Mouse (Mus musculus) liver, adult 2 months (tissue): ENCODE results near the gene Colgalt1. TPM values are rescaled to one million over a fixed set of nuclear protein-coding genes. Genes with fewer than 3 reads are reported as not detected.

Source experiments
- DNase-seq: peaks from one replicate; pipeline ENCODE4 v3.0.0-alpha.2; 2011; ENCODE audit warnings: low read depth, low spot score; ENCODE audit errors: extremely low read depth
- H3K27ac ChIP-seq: fragments of 200-500 bp; replicated peaks from 2 replicates; pipeline ENCODE4 v1.5.1; 2012; ENCODE audit warnings: low read depth, mild to moderate bottlenecking, control low read depth, inconsistent platforms, low read length; ENCODE audit not compliant: insufficient read depth
- H3K27me3 ChIP-seq: fragments of 200-500 bp; 2 replicates; pipeline ENCODE4 v1.6.1; 2012; ENCODE audit warnings: mild to moderate bottlenecking, moderate library complexity, low read length, inconsistent platforms; ENCODE audit not compliant: control insufficient read depth, insufficient read depth
- H3K36me3 ChIP-seq: fragments of 200-500 bp; 2 replicates; pipeline ENCODE4 v1.6.1; 2012; ENCODE audit warnings: low read length, inconsistent platforms; ENCODE audit not compliant: control insufficient read depth, insufficient read depth
- H3K4me1 ChIP-seq: fragments of 200-500 bp; 2 replicates; pipeline ENCODE4 v1.6.1; 2011; ENCODE audit warnings: low read length; ENCODE audit not compliant: control insufficient read depth, insufficient read depth
- H3K4me3 ChIP-seq: fragments of 200-500 bp; 2 replicates; pipeline ENCODE4 v1.5.1; 2011; ENCODE audit warnings: low read depth, mild to moderate bottlenecking, control low read depth, low read length, moderate library complexity; ENCODE audit not compliant: insufficient read depth
- H3K79me2 ChIP-seq: fragments of 200-500 bp; 2 replicates; pipeline ENCODE4 v1.6.1; 2012; ENCODE audit warnings: inconsistent platforms, mild to moderate bottlenecking, low read length, moderate library complexity; ENCODE audit not compliant: control insufficient read depth, insufficient read depth
- H3K9ac ChIP-seq: fragments of 200-500 bp; 2 replicates; pipeline ENCODE4 v1.6.1; 2012; ENCODE audit warnings: low read depth, mild to moderate bottlenecking, control low read depth, inconsistent platforms, low read length
- CTCF ChIP-seq: fragments of 200-500 bp; IDR thresholded peaks from 2 replicates; pipeline ENCODE4 v1.5.1; 2011; ENCODE audit warnings: low read depth, low read length, control low read depth
- POLR2A ChIP-seq: fragments of 200-500 bp; IDR thresholded peaks from 2 replicates; pipeline ENCODE4 v1.6.1; 2011; ENCODE audit warnings: low read length, control low read depth; ENCODE audit not compliant: insufficient read depth; ENCODE audit errors: extremely low read depth
- WGBS: fragments of 180-500 bp; shearing (Covaris S2); methylation state at CpG from one replicate; pipeline ENCODE4 v1.1.7; 2018; 5-methylcytosine and 5-hydroxymethylcytosine counted together
- polyA plus RNA-seq: library from polyadenylated mRNA; depleted of rRNA; stranded (reverse); fragments of >200 nt; gene quantifications from 2 replicates; pipeline ENCODE4 v1.2.3, GENCODE M21; 2012
- total RNA-seq: library from RNA; depleted of rRNA; stranded (reverse); fragments of >200 nt; gene quantifications from 2 replicates; pipeline ENCODE4 v1.2.3, GENCODE M21; 2014

The Colgalt1 gene
- total and polyA plus RNA-seq, 2 experiments: 43.2 to 77.3 TPM

DNA sequence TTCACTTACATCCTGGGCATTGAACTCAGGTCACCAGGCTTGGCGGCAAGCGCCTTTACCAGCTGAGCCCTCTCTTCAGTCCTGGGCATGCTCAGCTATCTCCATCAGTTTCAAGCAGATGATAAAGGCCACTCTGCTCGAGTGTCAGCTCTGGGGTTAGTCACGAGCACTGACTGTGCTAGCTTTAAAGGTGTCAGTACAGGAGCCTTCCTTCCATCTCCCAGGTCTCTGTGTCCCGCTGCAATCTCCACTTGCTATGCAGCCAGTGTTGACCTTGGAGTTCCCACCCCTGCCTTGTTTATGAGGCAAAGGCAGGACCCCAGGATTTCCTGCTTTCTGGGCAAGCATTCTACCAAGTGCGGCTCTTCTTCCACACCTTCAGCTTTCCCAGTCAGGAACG, 43.2 kb upstream of the Colgalt1 start:
- Histone ChIP-seq H3K36me3 (no peaks in the 10 kb centered on the region), H3K4me3 (no peak overlapping the region), H3K9ac (no peak overlapping the region), H3K4me1 (peaks cover 4% of the 10 kb centered on the region; the same call in 1 of the 2 replicates), H3K79me2 (no peaks in the 10 kb centered on the region), H3K27me3 (0 out of 2 replicates have a peak, but pooled peaks cover 1% of the 10 kb centered on the region), H3K27ac (no peak overlapping the region; the same call in 1 of the 2 replicates)
- WGBS: 88% methylated on average over 7 of the region's 7 CpGs
- TF ChIP-seq CTCF: no peak
- no peak for TF ChIP-seq POLR2A
- no peak for DNase-seq

DNA sequence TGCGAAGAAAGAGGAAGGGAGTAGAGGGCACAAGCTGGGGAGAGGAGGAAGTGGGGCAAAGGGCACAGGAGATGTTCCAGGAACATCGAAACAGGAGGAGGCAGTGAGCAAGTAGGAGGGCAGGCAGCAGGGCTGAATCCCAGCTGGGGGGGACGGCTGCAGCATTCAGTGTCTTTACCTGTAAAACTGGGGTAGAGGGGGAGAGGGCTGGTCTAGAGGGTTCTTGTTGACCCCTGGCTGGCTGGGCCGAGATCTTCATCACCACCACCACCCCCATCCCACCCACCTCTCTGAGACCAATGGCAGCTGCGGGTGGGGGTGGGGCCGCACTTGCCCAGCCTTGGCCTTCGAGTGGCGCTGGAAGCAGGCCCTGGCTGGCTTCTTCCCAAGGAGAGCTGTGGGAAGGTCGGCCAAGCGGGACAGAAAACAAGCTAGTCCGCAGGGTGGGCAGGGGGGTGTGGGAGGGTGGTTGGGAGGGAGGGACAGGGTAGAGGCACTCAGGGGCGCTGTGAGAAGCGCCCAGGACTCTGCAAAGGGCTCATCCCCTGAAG, 42.3 kb upstream of the Colgalt1 start, which contains the start of gene Slc27a1:
Slc27a1 (plus strand) TSS at position 496 of the 551 bp plus-strand sequence.
- Histone ChIP-seq H3K27ac (peak within 1 kb of the TSS; percentile 82), H3K4me3 (peak within 1 kb of the TSS; percentile 67), H3K79me2 (no peaks in the 10 kb centered on the region), H3K27me3 (no peaks in the 10 kb centered on the region), H3K4me1 (peaks cover 4% of the 10 kb centered on the region; the same call in 1 of the 2 replicates), H3K9ac (peak within 1 kb of the TSS; percentile 76), H3K36me3 (no peaks in the 10 kb centered on the region)
- 19% methylated on average over 13 of the region's 13 CpGs for WGBS
- no peak for TF ChIP-seq CTCF
- no peak for TF ChIP-seq POLR2A
- DNase-seq: peak; percentile 40

DNA sequence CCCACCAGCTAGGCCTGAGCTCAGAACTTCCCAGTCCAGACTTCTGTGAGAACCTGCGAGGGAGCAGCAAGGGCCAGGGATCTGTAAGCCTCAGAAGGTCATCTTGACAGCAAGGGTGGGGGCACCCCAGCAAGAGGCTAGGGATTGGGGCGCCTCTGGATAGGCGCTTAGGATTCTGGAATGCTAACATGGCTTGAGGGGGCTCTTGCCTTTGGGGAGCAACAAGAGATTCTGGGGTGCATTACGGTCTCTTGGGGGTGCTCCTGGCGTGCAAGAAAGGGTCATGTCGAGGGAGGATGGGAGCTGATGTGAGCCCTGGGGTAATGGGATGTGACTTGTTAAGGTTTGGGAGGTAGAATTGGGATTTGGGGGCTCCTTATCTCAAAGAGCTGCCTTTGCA, 41.9 kb upstream of the Colgalt1 start:
- peak overlapping the region; percentile 82; the same call in 1 of the 2 replicates for H3K27ac ChIP-seq
- WGBS: 43% methylated on average over 6 of the region's 6 CpGs

DNA sequence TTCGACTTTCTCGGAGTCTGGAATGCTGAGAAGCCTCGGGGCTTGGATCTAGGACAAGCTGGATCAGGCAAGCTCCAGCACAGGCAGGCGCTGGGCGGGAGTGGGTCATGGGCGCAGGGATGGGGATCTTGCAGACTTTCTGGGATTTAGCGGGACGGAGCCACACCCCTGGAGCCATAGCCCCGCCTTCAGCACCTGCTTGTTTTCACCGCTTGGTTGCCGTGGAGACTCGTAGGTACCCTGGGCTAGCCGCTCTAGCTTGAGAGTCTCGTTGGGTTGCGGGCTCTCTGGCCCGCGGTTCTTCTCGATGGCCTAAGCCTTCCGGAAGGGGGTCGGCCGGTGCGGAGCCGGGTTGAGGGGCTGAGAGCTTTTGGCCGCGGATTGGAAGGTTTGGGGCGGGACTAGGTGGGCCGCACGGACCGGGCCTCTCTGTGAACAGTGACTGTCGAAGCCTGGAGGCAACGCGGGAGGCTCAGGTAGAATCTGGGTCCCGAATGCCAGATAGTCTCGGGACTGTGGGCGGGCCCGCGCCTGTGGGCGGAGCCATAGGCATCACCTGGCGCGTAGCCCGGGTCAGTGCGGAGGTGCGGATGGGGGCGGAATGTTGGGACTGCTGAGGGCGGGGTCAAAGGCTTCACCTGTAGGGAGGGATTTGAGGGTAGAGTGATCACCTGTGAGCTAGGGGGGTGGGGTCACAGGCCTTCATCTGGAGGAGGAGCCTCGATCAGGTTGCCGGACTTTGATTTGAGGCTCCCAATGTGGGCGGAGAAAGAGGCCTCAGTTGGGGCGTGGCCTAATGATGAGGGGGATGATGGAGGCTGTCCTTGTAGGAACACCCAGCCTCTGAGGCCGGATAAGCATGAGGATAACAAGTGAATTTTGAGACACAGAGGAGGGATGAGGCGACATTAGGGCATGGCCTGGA, 41.2 kb upstream of the Colgalt1 start:
- H3K4me3 ChIP-seq: peak overlapping the region; percentile 67
- WGBS: 4% methylated on average over 51 of the region's 51 CpGs

More for the DNA sequence above, 41.9 kb upstream of the Colgalt1 start:
- Histone ChIP-seq H3K4me1 (peaks cover 4% of the 10 kb centered on the region; the same call in 1 of the 2 replicates), H3K79me2 (no peaks in the 10 kb centered on the region), H3K9ac (no peak overlapping the region; the same call in 1 of the 2 replicates), H3K36me3 (no peaks in the 10 kb centered on the region), H3K4me3 (peak overlapping the region; percentile 67; the same call in 1 of the 2 replicates), H3K27me3 (no peaks in the 10 kb centered on the region)
- TF ChIP-seq CTCF: no peak
- TF ChIP-seq POLR2A: no peak
- no peak for DNase-seq

DNA sequence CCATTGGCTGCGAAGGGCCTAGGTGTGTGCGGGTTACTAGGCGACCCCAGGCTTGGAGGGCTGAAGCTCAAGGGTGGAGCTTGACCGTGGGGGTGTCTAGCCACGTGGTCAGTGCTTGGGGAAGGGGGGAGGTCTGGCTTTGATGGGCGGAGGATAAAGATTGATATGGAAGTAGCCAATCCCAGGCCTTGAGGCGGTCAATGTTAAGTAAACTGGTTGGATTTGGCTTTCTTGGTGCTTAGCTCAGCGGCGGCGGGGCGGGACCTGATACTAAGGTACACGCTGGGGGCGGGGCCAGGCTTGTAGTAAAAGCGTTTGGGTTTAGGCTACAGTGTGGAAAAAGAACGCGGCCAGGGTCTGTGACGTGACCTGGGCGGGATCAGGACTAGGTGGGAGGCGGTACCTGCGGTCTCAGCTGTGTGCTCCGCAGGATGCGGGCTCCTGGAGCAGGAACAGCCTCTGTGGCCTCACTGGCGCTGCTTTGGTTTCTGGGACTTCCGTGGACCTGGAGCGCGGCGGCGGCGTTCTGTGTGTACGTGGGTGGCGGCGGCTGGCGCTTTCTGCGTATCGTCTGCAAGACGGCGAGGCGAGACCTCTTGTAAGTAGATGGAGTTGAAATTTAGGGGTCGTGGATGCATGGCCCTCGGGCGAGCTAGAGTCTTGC, 40.4 kb upstream of the Colgalt1 start:
- peak; percentile 96 for DNase-seq
- Histone ChIP-seq H3K4me1 (peaks cover 4% of the 10 kb centered on the region; the same call in 1 of the 2 replicates), H3K4me3 (peak overlapping the region; percentile 48), H3K9ac (peak overlapping the region; percentile 42), H3K27me3 (no peaks in the 10 kb centered on the region), H3K79me2 (0 out of 2 replicates have a peak, but pooled peaks cover 2% of the 10 kb centered on the region), H3K27ac (peak overlapping the region; percentile 18), H3K36me3 (no peaks in the 10 kb centered on the region)
- 2% methylated on average over 41 of the region's 41 CpGs for WGBS
- TF ChIP-seq CTCF: no peak
- 0 out of 2 replicates have a peak, but pooled peaks have one; percentile 34 for TF ChIP-seq POLR2A

More for the DNA sequence above, 41.2 kb upstream of the Colgalt1 start:
- peak overlapping the region; percentile 82 for H3K27ac ChIP-seq
- 0 out of 2 replicates have a peak, but pooled peaks cover 2% of the 10 kb centered on the region for H3K79me2 ChIP-seq
- no peaks in the 10 kb centered on the region for H3K36me3 ChIP-seq
- peak; percentile 90 for DNase-seq
- H3K27me3 ChIP-seq: no peaks in the 10 kb centered on the region
- peak overlapping the region; percentile 76 for H3K9ac ChIP-seq
- TF ChIP-seq CTCF: no peak
- TF ChIP-seq POLR2A: 0 out of 2 replicates have a peak, but pooled peaks have one; percentile 32
- peaks cover 4% of the 10 kb centered on the region; the same call in 1 of the 2 replicates for H3K4me1 ChIP-seq
